Mouse (Mus musculus) thymus, adult 2 months (tissue): ENCODE measurements around the gene Tgm1.

Experiments
- CTCF ChIP-seq: fragments of 200-500 bp; IDR thresholded peaks from 2 replicates; pipeline ENCODE4 v1.5.1; 2012; ENCODE audit warnings: mild to moderate bottlenecking, control low read depth, low read length, moderate library complexity, borderline replicate concordance; ENCODE audit not compliant: control insufficient read depth, poor library complexity, insufficient read depth; ENCODE audit errors: extremely low read depth
- POLR2A ChIP-seq: fragments of 200-500 bp; IDR thresholded peaks from 2 replicates; pipeline ENCODE4 v1.6.1; 2012; ENCODE audit warnings: mild to moderate bottlenecking, low read length, control low read depth, moderate library complexity; ENCODE audit not compliant: control insufficient read depth, poor library complexity, insufficient read depth; ENCODE audit errors: extremely low read depth

DNA sequence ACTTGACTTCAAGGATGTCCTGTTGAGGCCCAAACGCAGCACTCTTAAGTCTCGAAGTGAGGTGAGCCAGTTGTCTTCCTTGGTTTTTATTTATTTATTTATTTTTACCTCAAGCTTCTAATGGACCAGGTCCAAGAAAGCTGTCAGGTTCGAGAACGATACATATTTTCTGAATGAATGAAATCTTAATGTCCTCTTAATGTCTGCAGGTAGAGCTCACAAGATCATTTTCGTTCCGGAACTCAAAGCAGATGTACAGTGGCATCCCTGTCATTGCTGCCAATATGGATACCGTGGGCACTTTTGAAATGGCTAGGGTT, 41.0 kb downstream of the Tgm1 start:
- TF ChIP-seq CTCF (no peak), POLR2A (no peak)
